Mouse (Mus musculus) hindbrain, embryonic 13.5 days (tissue): ENCODE measurements around the gene Plcd1. TPM values are rescaled to one million over a fixed set of nuclear protein-coding genes. Genes with fewer than 3 reads are reported as not detected.

Experiments
- ATAC-seq: fragments of 200-750 bp; cut with Nextera tagmentation; 2 replicates; pipeline ENCODE4 v1.8.0; 2017; ENCODE audit warnings: moderate TSS enrichment; ENCODE audit not compliant: low FRiP score
- H3K27ac ChIP-seq: fragments of 300-500 bp; sonication (generic); 2 replicates; pipeline ENCODE4 v1.5.1; 2015; ENCODE audit warnings: inconsistent platforms, mild to moderate bottlenecking, moderate library complexity
- H3K27me3 ChIP-seq: fragments of 300-500 bp; sonication (generic); 2 replicates; pipeline ENCODE4 v1.6.1; 2015; ENCODE audit warnings: mild to moderate bottlenecking, inconsistent platforms
- H3K36me3 ChIP-seq: fragments of 300-500 bp; sonication (generic); 2 replicates; pipeline ENCODE4 v1.6.1; 2015; ENCODE audit warnings: mild to moderate bottlenecking, inconsistent platforms
- H3K4me1 ChIP-seq: fragments of 300-500 bp; sonication (generic); replicated peaks from 2 replicates; pipeline ENCODE4 v1.6.1; 2015; ENCODE audit warnings: inconsistent platforms
- H3K4me2 ChIP-seq: fragments of 300-500 bp; sonication (generic); 2 replicates; pipeline ENCODE4 v1.6.1; 2015; ENCODE audit warnings: inconsistent platforms, mild to moderate bottlenecking, moderate library complexity
- H3K4me3 ChIP-seq: fragments of 300-500 bp; sonication (generic); 2 replicates; pipeline ENCODE4 v1.5.1; 2015; ENCODE audit warnings: mild to moderate bottlenecking, inconsistent platforms
- H3K9ac ChIP-seq: fragments of 300-500 bp; sonication (generic); 2 replicates; pipeline ENCODE4 v1.6.1; 2015; ENCODE audit warnings: mild to moderate bottlenecking, inconsistent platforms
- H3K9me3 ChIP-seq: fragments of 300-500 bp; sonication (generic); 2 replicates; pipeline ENCODE4 v1.6.1; 2016; ENCODE audit warnings: inconsistent platforms
- WGBS: fragments of 180-500 bp; shearing (Covaris S2); methylation state at CpG from one replicate; pipeline ENCODE4 v1.1.7; 2015; 5-methylcytosine and 5-hydroxymethylcytosine counted together
- polyA plus RNA-seq: library from polyadenylated mRNA; unstranded; fragments of >200 nt; fragmentation: Nextera tagmentation; extraction: Ambion mirVana; gene quantifications from 2 replicates; pipeline ENCODE4 v1.2.1, GENCODE M21; 2015

Plcd1 gene
- polyA plus RNA-seq, 1 experiment from 2014 or later = 22.5 TPM

DNA sequence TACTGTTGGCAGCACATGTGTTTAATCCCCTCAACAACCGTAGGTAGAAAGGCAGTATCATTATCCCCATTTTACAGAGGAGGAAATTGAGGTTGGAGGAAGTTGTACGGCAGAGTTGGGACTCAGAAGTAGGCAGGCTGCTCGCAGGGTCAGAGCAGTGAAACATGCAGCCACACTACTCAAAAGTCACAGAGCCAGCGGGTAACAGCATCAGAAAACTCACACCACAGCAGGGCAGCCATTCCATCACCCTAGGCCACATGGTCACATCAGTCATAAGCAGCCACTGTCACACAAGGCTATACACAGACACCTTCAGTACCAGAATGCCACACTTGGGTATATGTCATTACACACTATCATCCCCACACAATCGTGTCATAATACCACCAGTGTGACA, 6.0 kb downstream of the Plcd1 start:
- no peak overlapping the region for H3K9ac ChIP-seq
- H3K27me3 ChIP-seq = peaks cover 24% of the 10 kb centered on the region
- H3K4me3 ChIP-seq = no peak overlapping the region
- no peaks in the 10 kb centered on the region for H3K9me3 ChIP-seq
- H3K27ac ChIP-seq = no peak overlapping the region
- H3K4me2 ChIP-seq = no peak overlapping the region
- WGBS = 89% methylated on average over 5 of the region's 5 CpGs
- H3K36me3 ChIP-seq = peaks cover 5% of the 10 kb centered on the region; the same call in 1 of the 2 replicates
- H3K4me1 ChIP-seq = peaks cover 56% of the 10 kb centered on the region
- ATAC-seq = no peak

DNA sequence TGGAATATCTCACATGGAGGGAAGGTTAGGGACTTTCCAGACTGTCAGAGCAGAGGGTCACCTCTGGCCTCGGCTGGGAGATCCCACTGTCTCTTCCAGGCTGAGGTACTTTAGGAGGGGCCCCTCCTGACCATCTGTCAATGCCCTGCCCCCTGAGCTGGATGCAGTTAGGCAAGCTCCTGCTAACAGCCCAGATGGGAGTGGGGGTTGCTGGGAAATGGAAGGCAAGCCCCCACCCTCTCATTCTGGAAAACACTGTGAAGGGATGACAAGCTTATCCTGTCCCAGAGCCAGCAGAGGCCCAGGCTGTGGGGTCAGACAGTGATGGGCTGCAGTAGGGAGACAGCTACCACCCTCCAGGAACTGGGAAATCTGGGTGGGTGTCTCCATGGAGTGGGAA, 6.9 kb downstream of the Plcd1 start:
- H3K4me3 ChIP-seq = no peak overlapping the region
- H3K4me1 ChIP-seq = peaks cover 56% of the 10 kb centered on the region
- H3K4me2 ChIP-seq = no peak overlapping the region
- no peak overlapping the region for H3K27ac ChIP-seq
- no peaks in the 10 kb centered on the region for H3K9me3 ChIP-seq
- ATAC-seq = no peak
- 0 out of 2 replicates have a peak overlapping the region, but pooled peaks have one; percentile 9 for H3K9ac ChIP-seq
- 17% methylated on average over 1 of the region's 1 CpGs for WGBS
- H3K27me3 ChIP-seq = peaks cover 16% of the 10 kb centered on the region
- H3K36me3 ChIP-seq = peaks cover 5% of the 10 kb centered on the region; the same call in 1 of the 2 replicates

DNA sequence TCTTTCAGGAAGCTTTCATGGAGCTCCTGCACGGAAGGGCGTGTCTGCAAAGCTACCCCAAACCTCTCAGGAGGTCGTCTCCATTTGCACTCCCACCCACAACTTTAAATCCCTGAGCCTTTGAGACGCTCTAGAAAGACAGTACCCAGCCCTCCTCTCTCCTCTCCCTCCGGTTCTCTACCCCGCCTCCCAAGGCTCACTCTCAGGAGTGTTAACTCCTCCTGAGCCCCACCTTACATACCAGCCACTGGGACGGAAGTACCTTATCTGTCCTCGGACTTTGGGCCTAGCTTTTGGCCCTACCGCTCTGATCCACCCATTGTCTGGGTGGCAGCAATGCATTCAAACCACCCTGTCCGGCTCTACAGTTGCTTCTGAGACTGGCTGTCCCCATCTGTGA, 9.3 kb downstream of the Plcd1 start:
- ATAC-seq = no peak
- 0 out of 2 replicates have a peak, but pooled peaks cover 10% of the 10 kb centered on the region for H3K27me3 ChIP-seq
- 87% methylated on average over 10 of the region's 10 CpGs for WGBS
- H3K27ac ChIP-seq = no peak overlapping the region
- H3K36me3 ChIP-seq = peaks cover 19% of the 10 kb centered on the region
- no peak overlapping the region for H3K4me2 ChIP-seq
- H3K9ac ChIP-seq = no peak overlapping the region
- peaks cover 45% of the 10 kb centered on the region for H3K4me1 ChIP-seq
- H3K4me3 ChIP-seq = no peak overlapping the region
- H3K9me3 ChIP-seq = no peaks in the 10 kb centered on the region

DNA sequence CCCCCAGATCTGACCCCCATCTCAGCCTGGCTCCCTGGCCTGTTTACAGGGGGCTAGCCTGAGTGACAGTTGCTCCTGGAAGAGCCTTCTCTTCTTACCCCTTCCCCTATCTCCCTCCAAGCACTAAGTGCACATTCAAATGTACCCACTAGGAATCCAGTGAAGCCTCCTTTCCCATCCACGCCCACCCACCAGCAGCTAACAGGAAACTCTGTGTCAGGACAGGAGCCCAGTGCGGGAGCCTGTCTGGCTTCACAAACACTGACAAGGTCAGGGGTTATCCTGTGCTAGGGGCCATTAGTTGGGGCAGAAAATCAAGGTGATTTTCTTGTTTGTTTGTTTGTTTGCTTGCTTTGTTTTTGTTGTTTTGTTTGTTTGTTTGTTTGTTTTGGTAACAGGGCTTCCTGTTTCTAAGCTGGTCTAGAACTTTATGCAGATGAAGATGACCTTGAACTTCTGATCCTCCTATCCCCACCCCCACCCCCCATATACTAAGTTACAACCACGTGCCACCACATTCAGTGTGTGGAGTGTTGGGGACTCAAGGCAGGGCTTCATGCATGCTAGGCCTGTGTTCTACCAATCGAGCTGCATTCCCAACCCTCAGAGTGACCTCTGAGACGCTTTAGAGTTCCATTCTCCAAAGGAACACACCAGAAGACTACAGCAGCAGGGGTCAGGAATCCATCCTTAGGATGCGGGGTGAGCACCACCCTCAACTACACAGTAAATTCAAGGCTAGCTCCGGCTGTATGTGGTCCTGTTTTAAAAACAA, 10.5 kb downstream of the Plcd1 start:
- H3K9me3 ChIP-seq = no peaks in the 10 kb centered on the region
- ATAC-seq = peak; percentile 12; the same call in 1 of the 2 replicates
- H3K4me1 ChIP-seq = peaks cover 36% of the 10 kb centered on the region
- 0 out of 2 replicates have a peak, but pooled peaks cover 3% of the 10 kb centered on the region for H3K27me3 ChIP-seq
- H3K4me2 ChIP-seq = no peak overlapping the region
- peak overlapping the region; percentile 71 for H3K27ac ChIP-seq
- H3K9ac ChIP-seq = no peak overlapping the region
- 69% methylated on average over 7 of the region's 7 CpGs for WGBS
- no peak overlapping the region for H3K4me3 ChIP-seq
- peaks cover 26% of the 10 kb centered on the region for H3K36me3 ChIP-seq

DNA sequence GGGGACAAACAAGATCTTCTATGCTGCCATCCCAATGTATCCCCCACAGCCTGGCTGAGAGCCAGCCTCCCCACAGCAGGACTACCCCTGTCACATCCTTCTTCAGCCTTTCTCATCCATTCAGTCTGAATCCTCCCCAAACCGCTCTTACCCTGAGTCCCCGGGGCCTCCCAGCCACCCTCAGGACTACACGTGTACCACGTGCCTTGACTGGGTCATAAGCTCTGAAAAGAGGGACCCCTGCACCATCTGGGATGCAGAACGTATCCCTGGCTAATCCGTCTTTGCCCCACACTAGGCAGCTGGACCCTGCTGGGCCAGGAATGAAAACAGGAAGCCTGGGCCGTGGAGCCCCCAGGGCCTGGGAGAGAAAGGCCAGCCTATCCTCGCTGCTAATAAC, 11.3 kb downstream of the Plcd1 start:
- no peak overlapping the region for H3K4me3 ChIP-seq
- no peaks in the 10 kb centered on the region for H3K9me3 ChIP-seq
- 2% methylated on average over 8 of the region's 8 CpGs for WGBS
- no peak overlapping the region for H3K4me2 ChIP-seq
- H3K36me3 ChIP-seq = peaks cover 26% of the 10 kb centered on the region
- peak overlapping the region; percentile 71 for H3K27ac ChIP-seq
- no peaks in the 10 kb centered on the region for H3K27me3 ChIP-seq
- ATAC-seq = peak; percentile 85
- peaks cover 29% of the 10 kb centered on the region for H3K4me1 ChIP-seq
- peak overlapping the region; percentile 59 for H3K9ac ChIP-seq

DNA sequence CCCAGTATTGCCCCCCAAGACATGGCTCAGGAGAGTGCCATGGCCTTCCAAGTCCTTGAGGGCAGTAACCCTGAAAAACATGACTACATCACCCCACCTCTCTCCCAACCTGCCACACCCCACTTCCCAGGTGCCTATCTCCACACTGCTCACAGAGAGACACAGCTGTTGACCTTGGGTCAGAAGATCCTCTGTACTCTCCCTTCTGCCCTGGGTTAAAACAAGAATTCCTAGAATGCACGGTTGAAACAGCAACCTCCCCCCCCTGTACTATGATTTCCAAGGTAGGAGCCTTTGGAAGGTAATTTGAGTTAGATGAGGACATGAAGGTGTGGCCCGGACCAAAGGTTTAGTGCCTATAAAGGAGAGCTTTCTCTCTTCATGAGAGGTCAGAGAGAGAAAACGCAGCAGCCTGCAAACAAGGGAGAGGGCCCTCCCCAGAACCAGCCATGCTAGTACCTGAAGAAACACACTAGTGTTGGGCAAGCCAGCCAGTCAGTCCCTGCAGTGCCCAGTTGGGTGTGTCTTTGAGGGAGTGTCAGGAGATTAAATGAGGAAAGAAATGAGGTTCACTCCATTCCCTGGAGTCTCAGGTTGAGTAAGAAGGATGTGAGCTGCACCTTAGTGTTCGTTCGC, 13.1 kb downstream of the Plcd1 start:
- Histone ChIP-seq H3K4me3 (no peak overlapping the region), H3K9ac (no peak overlapping the region), H3K27me3 (no peaks in the 10 kb centered on the region), H3K4me2 (no peak overlapping the region), H3K4me1 (peaks cover 22% of the 10 kb centered on the region), H3K36me3 (peaks cover 43% of the 10 kb centered on the region), H3K9me3 (no peaks in the 10 kb centered on the region), H3K27ac (no peak overlapping the region)
- 84% methylated on average over 5 of the region's 5 CpGs for WGBS
- ATAC-seq = no peak

DNA sequence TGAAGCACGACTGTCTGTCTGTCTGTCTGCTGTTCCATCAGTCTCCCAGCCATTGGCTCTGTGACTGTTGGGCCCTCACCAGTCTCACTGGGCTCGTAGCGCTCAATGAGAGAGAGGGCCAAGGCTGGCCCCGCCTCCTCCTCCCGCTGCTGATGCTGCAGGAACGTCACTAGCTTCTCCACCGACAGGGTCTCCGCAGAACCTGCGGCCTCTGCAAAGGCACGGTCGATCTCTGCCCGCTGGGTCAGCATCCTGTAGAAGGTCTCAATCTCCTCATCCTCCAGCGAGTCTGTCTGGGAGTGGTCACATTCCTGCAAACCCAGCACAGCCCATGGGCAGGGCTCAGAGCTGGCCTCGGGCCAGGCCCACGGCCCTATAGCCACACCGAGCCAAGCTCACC, 17.6 kb downstream of the Plcd1 start:
- 75% methylated on average over 16 of the region's 16 CpGs for WGBS
- H3K36me3 ChIP-seq = peaks cover 71% of the 10 kb centered on the region
- no peak overlapping the region for H3K4me2 ChIP-seq
- H3K9me3 ChIP-seq = no peaks in the 10 kb centered on the region
- no peak overlapping the region for H3K4me3 ChIP-seq
- no peak for ATAC-seq
- no peak overlapping the region for H3K27ac ChIP-seq
- no peaks in the 10 kb centered on the region for H3K27me3 ChIP-seq
- no peaks in the 10 kb centered on the region for H3K4me1 ChIP-seq
- no peak overlapping the region for H3K9ac ChIP-seq

DNA sequence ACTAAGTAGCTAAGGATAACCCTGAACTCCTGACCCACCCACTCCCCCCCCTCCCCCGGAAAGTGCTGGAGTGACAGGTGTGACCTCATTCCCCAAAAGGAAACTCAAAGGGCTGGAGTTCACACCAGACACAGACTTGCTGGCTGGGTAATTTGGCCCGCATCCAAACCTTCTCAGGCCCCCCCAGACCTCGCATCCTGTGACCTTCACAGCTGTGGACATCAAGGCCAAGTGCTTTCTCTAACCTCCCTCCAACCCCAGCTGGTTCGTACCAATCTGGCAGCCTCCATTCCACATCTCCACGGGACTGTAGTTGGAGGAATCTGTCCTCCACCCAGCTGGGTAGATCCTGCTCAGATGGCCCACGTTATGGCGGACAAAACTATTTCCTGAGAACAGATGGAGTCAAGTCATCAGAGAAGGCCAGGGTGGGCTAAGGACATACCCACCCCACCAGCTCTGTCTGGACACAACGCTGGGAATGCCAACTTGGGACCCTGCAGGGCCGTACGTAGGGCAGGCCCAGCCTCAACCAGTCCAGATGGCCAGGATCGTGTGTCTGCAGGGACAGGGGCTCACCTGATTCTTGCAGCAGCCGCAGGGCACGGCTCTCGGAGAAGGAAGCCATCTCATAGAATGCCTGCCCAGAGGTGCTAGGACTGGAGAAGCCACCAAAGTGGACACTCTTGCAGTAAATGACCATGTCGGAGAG, 20.0 kb downstream of the Plcd1 start:
- H3K4me2 ChIP-seq = no peak overlapping the region
- peaks cover 58% of the 10 kb centered on the region for H3K36me3 ChIP-seq
- no peaks in the 10 kb centered on the region for H3K9me3 ChIP-seq
- no peak overlapping the region for H3K9ac ChIP-seq
- no peak overlapping the region for H3K4me3 ChIP-seq
- no peak for ATAC-seq
- WGBS = 82% methylated on average over 15 of the region's 15 CpGs
- no peaks in the 10 kb centered on the region for H3K4me1 ChIP-seq
- no peaks in the 10 kb centered on the region for H3K27me3 ChIP-seq
- no peak overlapping the region for H3K27ac ChIP-seq

DNA sequence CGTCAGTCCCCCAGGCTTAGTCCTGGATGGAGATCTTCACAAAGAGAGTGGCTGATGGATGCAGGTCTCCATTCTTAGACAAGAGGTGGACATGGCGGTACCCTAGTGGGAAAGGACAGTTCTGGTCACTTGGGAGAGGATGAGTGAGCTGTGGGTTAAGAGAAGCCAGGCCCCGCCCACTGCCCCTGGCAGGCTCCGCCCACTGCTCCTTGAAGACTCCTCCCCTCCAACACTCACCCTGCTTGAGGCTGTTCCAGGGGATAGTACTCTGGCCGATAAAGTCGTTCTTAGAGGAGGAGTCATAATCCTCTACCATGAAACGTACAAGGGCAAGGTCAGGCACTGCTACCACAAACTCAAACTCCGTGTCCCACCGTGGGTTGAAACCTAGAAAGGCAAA, 21.5 kb downstream of the Plcd1 start:
- Histone ChIP-seq H3K36me3 (peaks cover 55% of the 10 kb centered on the region), H3K4me3 (no peak overlapping the region), H3K4me2 (no peak overlapping the region), H3K9me3 (no peaks in the 10 kb centered on the region), H3K27ac (no peak overlapping the region), H3K27me3 (no peaks in the 10 kb centered on the region), H3K4me1 (no peaks in the 10 kb centered on the region), H3K9ac (no peak overlapping the region)
- ATAC-seq = no peak
- 85% methylated on average over 9 of the region's 9 CpGs for WGBS

DNA sequence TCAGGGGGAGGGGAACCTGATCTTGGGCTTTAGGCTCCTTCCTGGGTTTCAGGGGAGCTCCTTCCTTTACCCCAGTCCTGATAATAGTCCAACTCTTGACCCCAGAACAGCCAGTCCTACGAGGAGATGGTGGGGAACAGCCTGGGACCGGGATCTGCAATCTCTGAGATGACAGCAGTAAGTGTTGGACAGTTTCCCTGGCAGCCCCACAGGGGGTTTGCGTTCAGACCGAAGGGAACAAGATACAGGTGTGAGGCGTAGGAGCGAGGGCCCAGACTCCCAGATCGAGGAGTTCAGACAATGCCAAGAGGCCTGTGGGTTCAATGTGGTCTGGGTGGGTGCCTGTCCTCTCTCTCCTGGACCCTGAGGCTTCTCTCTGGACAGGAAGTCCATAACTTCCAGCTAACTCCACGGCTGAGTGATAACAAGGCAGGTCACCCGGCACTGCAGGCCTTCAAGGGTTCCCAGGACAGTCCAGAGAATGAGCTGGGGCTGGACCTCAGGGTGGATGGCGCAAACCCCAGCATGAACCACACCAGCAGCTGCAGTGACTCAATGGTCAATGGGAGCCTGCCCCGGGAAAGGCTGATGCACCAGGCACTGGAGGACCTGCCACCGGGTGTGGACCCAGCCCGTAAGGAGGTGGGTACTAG, 23.0 kb downstream of the Plcd1 start:
- WGBS = 88% methylated on average over 13 of the region's 13 CpGs
- ATAC-seq = no peak
- peaks cover 41% of the 10 kb centered on the region for H3K36me3 ChIP-seq
- no peaks in the 10 kb centered on the region for H3K9me3 ChIP-seq
- no peaks in the 10 kb centered on the region for H3K27me3 ChIP-seq
- H3K27ac ChIP-seq = no peak overlapping the region
- H3K9ac ChIP-seq = no peak overlapping the region
- no peak overlapping the region for H3K4me2 ChIP-seq
- H3K4me1 ChIP-seq = no peaks in the 10 kb centered on the region
- H3K4me3 ChIP-seq = no peak overlapping the region

DNA sequence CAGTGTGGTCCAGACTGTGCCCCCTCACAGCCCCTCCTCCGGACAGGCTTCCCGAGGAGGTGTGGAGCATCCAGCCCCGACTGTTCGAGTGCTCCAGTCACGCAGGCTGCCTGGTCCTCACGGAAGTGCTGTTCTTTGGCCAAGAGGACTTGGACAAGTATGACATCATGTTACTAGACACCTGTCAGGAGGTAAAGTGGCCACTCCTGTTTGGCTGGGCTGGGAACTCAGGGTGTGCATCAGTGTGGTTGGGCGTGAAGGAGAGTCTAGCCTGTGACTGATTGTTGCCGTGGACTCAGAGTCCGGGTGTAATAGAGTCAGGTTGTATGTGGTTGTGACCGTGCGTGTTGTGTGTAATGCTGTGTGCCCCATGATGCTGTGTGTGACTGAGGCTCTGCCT, 25.0 kb downstream of the Plcd1 start:
- Histone ChIP-seq H3K4me3 (no peak overlapping the region), H3K27ac (no peak overlapping the region), H3K9ac (no peak overlapping the region), H3K36me3 (peaks cover 20% of the 10 kb centered on the region), H3K4me1 (no peaks in the 10 kb centered on the region), H3K4me2 (no peak overlapping the region), H3K27me3 (no peaks in the 10 kb centered on the region), H3K9me3 (no peaks in the 10 kb centered on the region)
- 90% methylated on average over 11 of the region's 11 CpGs for WGBS
- ATAC-seq = no peak; the same call in 1 of the 2 replicates

DNA sequence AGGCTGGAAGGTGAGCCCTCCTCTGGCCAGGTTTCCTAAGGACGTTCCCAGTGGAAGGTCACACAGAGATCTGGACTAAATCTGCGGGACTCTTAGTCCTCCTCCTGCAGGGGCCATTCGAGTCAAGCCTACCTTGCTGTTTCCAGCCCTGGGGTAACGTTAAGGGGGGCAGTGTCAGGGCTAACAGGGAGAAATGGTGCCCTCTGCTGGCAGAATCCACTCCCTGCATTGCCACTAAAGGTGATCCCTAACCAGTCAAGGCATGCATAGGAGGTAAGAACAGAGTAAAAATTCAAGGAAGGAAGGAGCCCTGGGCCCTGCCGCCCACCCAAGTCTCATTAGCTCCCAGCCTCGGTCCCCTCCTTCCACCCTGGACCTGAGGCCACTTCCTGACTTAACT, 25.7 kb downstream of the Plcd1 start:
- 0 out of 2 replicates have a peak, but pooled peaks cover 2% of the 10 kb centered on the region for H3K27me3 ChIP-seq
- H3K4me1 ChIP-seq = no peaks in the 10 kb centered on the region
- H3K4me3 ChIP-seq = no peak overlapping the region
- 9% methylated on average over 6 of the region's 6 CpGs for WGBS
- peaks cover 15% of the 10 kb centered on the region for H3K36me3 ChIP-seq
- no peak overlapping the region for H3K9ac ChIP-seq
- ATAC-seq = peak; percentile 54; the same call in 1 of the 2 replicates
- H3K4me2 ChIP-seq = no peak overlapping the region
- no peaks in the 10 kb centered on the region for H3K9me3 ChIP-seq
- H3K27ac ChIP-seq = no peak overlapping the region
